Mouse (Mus musculus): ENCODE results near the gene Eif4g3. TPM values are rescaled to one million over a fixed set of nuclear protein-coding genes. Genes with fewer than 3 reads are reported as not detected.

Eif4g3 gene
- polyA plus RNA-seq, 1 experiment from 2014 or later = 48.6 TPM

GRCm38 (mm10) chr4:138071497-138071896 is 78.7 kb downstream of the Eif4g3 start:
- Histone ChIP-seq H3K9me3 (no peaks in the 10 kb centered on the region), H3K36me3 (no peaks in the 10 kb centered on the region), H3K9ac (replicated peaks) (no peak overlapping the region), H3K27me3 (no peaks in the 10 kb centered on the region), H3K4me3 (no peak overlapping the region), H3K4me1 (peaks cover 25% of the 10 kb centered on the region), H3K27ac (replicated peaks) (0 out of 2 replicates have a peak overlapping the region, but pooled peaks have one; percentile 1), H3K4me2 (replicated peaks) (no peak overlapping the region)
- ATAC-seq (replicated peaks) = no peak; the same call in 1 of the 2 replicates
- 27% methylated on average over 6 of the region's 6 CpGs for WGBS

- no peak for ATAC-seq (replicated peaks)
- Histone ChIP-seq H3K4me3 (no peak overlapping the region), H3K27ac (replicated peaks) (no peak overlapping the region), H3K4me1 (peaks cover 21% of the 10 kb centered on the region), H3K27me3 (no peaks in the 10 kb centered on the region), H3K4me2 (replicated peaks) (no peak overlapping the region), H3K36me3 (0 out of 2 replicates have a peak, but pooled peaks cover 3% of the 10 kb centered on the region), H3K9ac (replicated peaks) (no peak overlapping the region), H3K9me3 (no peaks in the 10 kb centered on the region)
- 72% methylated on average over 11 of the region's 11 CpGs for WGBS
Observed at GRCm38 (mm10) chr4:138073086-138073485, 80.3 kb downstream of the Eif4g3 start.

- ATAC-seq (replicated peaks) = no peak
- Histone ChIP-seq H3K27ac (replicated peaks) (no peak overlapping the region), H3K4me2 (replicated peaks) (no peak overlapping the region), H3K36me3 (0 out of 2 replicates have a peak, but pooled peaks cover 3% of the 10 kb centered on the region), H3K27me3 (no peaks in the 10 kb centered on the region), H3K9me3 (no peaks in the 10 kb centered on the region), H3K4me3 (no peak overlapping the region), H3K4me1 (peaks cover 16% of the 10 kb centered on the region), H3K9ac (replicated peaks) (no peak overlapping the region)
- WGBS = 68% methylated on average over 7 of the region's 7 CpGs
Observed at GRCm38 (mm10) chr4:138073531-138073930, 80.7 kb downstream of the Eif4g3 start.

GRCm38 (mm10) chr4:138074896-138075584 is 82.2 kb downstream of the Eif4g3 start:
- H3K4me2 ChIP-seq (replicated peaks) = no peak overlapping the region
- no peaks in the 10 kb centered on the region for H3K9me3 ChIP-seq
- H3K4me3 ChIP-seq = no peak overlapping the region
- H3K27me3 ChIP-seq = no peaks in the 10 kb centered on the region
- H3K36me3 ChIP-seq = 0 out of 2 replicates have a peak, but pooled peaks cover 3% of the 10 kb centered on the region
- H3K27ac ChIP-seq (replicated peaks) = no peak overlapping the region
- H3K4me1 ChIP-seq = peaks cover 14% of the 10 kb centered on the region
- 72% methylated on average over 6 of the region's 6 CpGs for WGBS
- no peak overlapping the region for H3K9ac ChIP-seq (replicated peaks)
- ATAC-seq (replicated peaks) = no peak

- no peak overlapping the region for H3K4me2 ChIP-seq (replicated peaks)
- ATAC-seq (replicated peaks) = no peak
Observed at GRCm38 (mm10) chr4:138077663-138078295, 85.0 kb downstream of the Eif4g3 start.

GRCm38 (mm10) chr4:138079234-138079633 is 86.4 kb downstream of the Eif4g3 start:
- no peak for ATAC-seq (replicated peaks)
- peaks cover 14% of the 10 kb centered on the region for H3K4me1 ChIP-seq
- no peaks in the 10 kb centered on the region for H3K9me3 ChIP-seq
- H3K4me3 ChIP-seq = no peak overlapping the region
- 92% methylated on average over 5 of the region's 5 CpGs for WGBS
- H3K4me2 ChIP-seq (replicated peaks) = no peak overlapping the region
- no peak overlapping the region for H3K27ac ChIP-seq (replicated peaks)
- 0 out of 2 replicates have a peak, but pooled peaks cover 3% of the 10 kb centered on the region for H3K36me3 ChIP-seq
- H3K9ac ChIP-seq (replicated peaks) = no peak overlapping the region
- H3K27me3 ChIP-seq = no peaks in the 10 kb centered on the region

More at GRCm38 (mm10) chr4:138077663-138078295, 85.0 kb downstream of the Eif4g3 start:
- no peak overlapping the region for H3K27ac ChIP-seq (replicated peaks)
- no peaks in the 10 kb centered on the region for H3K27me3 ChIP-seq
- H3K4me3 ChIP-seq = no peak overlapping the region
- no peaks in the 10 kb centered on the region for H3K9me3 ChIP-seq
- 95% methylated on average over 3 of the region's 3 CpGs for WGBS
- 0 out of 2 replicates have a peak, but pooled peaks cover 3% of the 10 kb centered on the region for H3K36me3 ChIP-seq
- H3K4me1 ChIP-seq = peaks cover 15% of the 10 kb centered on the region
- no peak overlapping the region for H3K9ac ChIP-seq (replicated peaks)

- no peaks in the 10 kb centered on the region for H3K27me3 ChIP-seq
- WGBS = 80% methylated on average over 8 of the region's 8 CpGs
- H3K4me3 ChIP-seq = no peak overlapping the region
- H3K36me3 ChIP-seq = no peaks in the 10 kb centered on the region
- no peak for ATAC-seq (replicated peaks)
- peaks cover 27% of the 10 kb centered on the region for H3K4me1 ChIP-seq
- H3K27ac ChIP-seq (replicated peaks) = no peak overlapping the region
- no peak overlapping the region for H3K9ac ChIP-seq (replicated peaks)
- H3K9me3 ChIP-seq = no peaks in the 10 kb centered on the region
- H3K4me2 ChIP-seq (replicated peaks) = no peak overlapping the region
Observed at GRCm38 (mm10) chr4:138082466-138082865, 89.6 kb downstream of the Eif4g3 start.

- no peak for ATAC-seq (replicated peaks)
- 0 out of 2 replicates have a peak overlapping the region, but pooled peaks have one; percentile 17 for H3K27ac ChIP-seq (replicated peaks)
Observed at GRCm38 (mm10) chr4:138084103-138084502, 91.3 kb downstream of the Eif4g3 start.

GRCm38 (mm10) chr4:138084851-138085573 is 92.2 kb downstream of the Eif4g3 start:
- peak overlapping the region; percentile 53 for H3K27ac ChIP-seq (replicated peaks)
- no peak overlapping the region for H3K9ac ChIP-seq (replicated peaks)
- no peaks in the 10 kb centered on the region for H3K27me3 ChIP-seq
- no peaks in the 10 kb centered on the region for H3K36me3 ChIP-seq
- peaks cover 27% of the 10 kb centered on the region for H3K4me1 ChIP-seq
- no peak overlapping the region for H3K4me3 ChIP-seq
- H3K4me2 ChIP-seq (replicated peaks) = no peak overlapping the region
- 59% methylated on average over 13 of the region's 13 CpGs for WGBS
- no peak for ATAC-seq (replicated peaks)
- no peaks in the 10 kb centered on the region for H3K9me3 ChIP-seq

More at GRCm38 (mm10) chr4:138084103-138084502, 91.3 kb downstream of the Eif4g3 start:
- Histone ChIP-seq H3K27me3 (no peaks in the 10 kb centered on the region), H3K4me3 (no peak overlapping the region), H3K4me2 (replicated peaks) (no peak overlapping the region), H3K9ac (replicated peaks) (no peak overlapping the region), H3K4me1 (peaks cover 27% of the 10 kb centered on the region), H3K36me3 (no peaks in the 10 kb centered on the region), H3K9me3 (no peaks in the 10 kb centered on the region)
- WGBS = 59% methylated on average over 8 of the region's 8 CpGs

- Histone ChIP-seq H3K4me3 (no peak overlapping the region), H3K36me3 (no peaks in the 10 kb centered on the region), H3K9me3 (no peaks in the 10 kb centered on the region), H3K4me1 (peaks cover 30% of the 10 kb centered on the region), H3K9ac (replicated peaks) (no peak overlapping the region), H3K4me2 (replicated peaks) (no peak overlapping the region), H3K27me3 (no peaks in the 10 kb centered on the region), H3K27ac (replicated peaks) (no peak overlapping the region)
- ATAC-seq (replicated peaks) = no peak
- WGBS = 81% methylated on average over 5 of the region's 5 CpGs
Observed at GRCm38 (mm10) chr4:138086949-138087348, 94.1 kb downstream of the Eif4g3 start.

- no peak for ATAC-seq (replicated peaks)
- no peak overlapping the region for H3K4me2 ChIP-seq (replicated peaks)
- 59% methylated on average over 2 of the region's 2 CpGs for WGBS
- H3K9me3 ChIP-seq = no peaks in the 10 kb centered on the region
- peaks cover 22% of the 10 kb centered on the region for H3K4me1 ChIP-seq
- H3K4me3 ChIP-seq = no peak overlapping the region
- no peak overlapping the region for H3K27ac ChIP-seq (replicated peaks)
- no peaks in the 10 kb centered on the region for H3K36me3 ChIP-seq
- H3K27me3 ChIP-seq = no peaks in the 10 kb centered on the region
- H3K9ac ChIP-seq (replicated peaks) = no peak overlapping the region
Observed at GRCm38 (mm10) chr4:138089512-138089911, 96.7 kb downstream of the Eif4g3 start.

Data from forebrain, embryonic 15.5 days (tissue).